Mouse (Mus musculus): Measurements from ENCODE around the gene Prpmp5. TPM values are rescaled to one million over a fixed set of nuclear protein-coding genes. Genes with fewer than 3 reads are reported as not detected.

Prpmp5 gene
- polyA plus RNA-seq (2014; fragmentation: Illumina TruSeq; extraction: RNeasy Lipid Tissue Mini Kit (QIAGEN cat#74804); ENCODE audit: low read depth, low replicate concordance) = not detected

GRCm38 (mm10) chr6:132314657-132315056, at the start of gene Prpmp5:
Prpmp5 (minus strand) TSS chr6:132314757.

GRCm38 (mm10) chr6:132364034-132364433, 49.5 kb upstream of the Prpmp5 start, which contains the start of gene Gm8882:
Gm8882 (minus strand) TSS chr6:132364134.

Other genes with a start within 250 kb of the Prpmp5 start
- not detected for gene Prb1, start 104.2 kb downstream of the Prpmp5 start, polyA plus RNA-seq (2014; fragmentation: Illumina TruSeq; extraction: RNeasy Lipid Tissue Mini Kit (QIAGEN cat#74804); ENCODE audit: low read depth, low replicate concordance)
- gene Gm8882, start 49.4 kb upstream of the Prpmp5 start, polyA plus RNA-seq (2014; fragmentation: Illumina TruSeq; extraction: RNeasy Lipid Tissue Mini Kit (QIAGEN cat#74804); ENCODE audit: low read depth, low replicate concordance) = not detected